Mouse (Mus musculus) kidney, embryonic 16.5 days (tissue): Measurements from ENCODE around the gene Agmat. TPM values are rescaled to one million over a fixed set of nuclear protein-coding genes. Genes with fewer than 3 reads are reported as not detected.

ENCODE experiments used
- ATAC-seq: fragments of 200-750 bp; cut with Nextera tagmentation; 2 replicates; pipeline ENCODE4 v1.8.0; 2017; ENCODE audit warnings: moderate TSS enrichment; ENCODE audit not compliant: low FRiP score, low TSS enrichment
- H3K27ac ChIP-seq: fragments of 300-500 bp; sonication (generic); 2 replicates; pipeline ENCODE4 v1.5.1; 2014; ENCODE audit warnings: low read length
- H3K27me3 ChIP-seq: fragments of 300-500 bp; sonication (generic); 2 replicates; pipeline ENCODE4 v1.6.1; 2014; ENCODE audit warnings: low read length, control low read depth, mixed read lengths; ENCODE audit not compliant: insufficient read depth
- H3K36me3 ChIP-seq: fragments of 300-500 bp; sonication (generic); 2 replicates; pipeline ENCODE4 v1.6.1; 2014; ENCODE audit warnings: low read length, control low read depth, mixed read lengths; ENCODE audit not compliant: insufficient read depth
- H3K4me1 ChIP-seq: fragments of 300-500 bp; sonication (generic); 2 replicates; pipeline ENCODE4 v1.6.1; 2014; ENCODE audit warnings: low read length, control low read depth, mixed read lengths; ENCODE audit not compliant: insufficient read depth
- H3K4me2 ChIP-seq: fragments of 300-500 bp; sonication (generic); replicated peaks from 2 replicates; pipeline ENCODE4 v1.6.1; 2014; ENCODE audit warnings: low read depth, low read length
- H3K4me3 ChIP-seq: fragments of 300-500 bp; sonication (generic); 2 replicates; pipeline ENCODE4 v1.5.1; 2014; ENCODE audit warnings: mild to moderate bottlenecking, low read length
- H3K9ac ChIP-seq: fragments of 300-500 bp; sonication (generic); replicated peaks from 2 replicates; pipeline ENCODE4 v1.6.1; 2014; ENCODE audit warnings: low read length
- H3K9me3 ChIP-seq: fragments of 300-500 bp; sonication (generic); 2 replicates; pipeline ENCODE4 v1.6.1; 2016; ENCODE audit warnings: low read length, control low read depth
- WGBS: fragments of 180-500 bp; shearing (Covaris S2); extraction: QIAGEN DNeasy Blood & Tissue Kit; methylation state at CpG from one replicate; pipeline ENCODE4 v1.1.7; 2014; 5-methylcytosine and 5-hydroxymethylcytosine counted together
- polyA plus RNA-seq: library from polyadenylated mRNA; unstranded; fragments of >200 nt; fragmentation: Nextera tagmentation; extraction: Ambion mirVana; gene quantifications from 2 replicates; pipeline ENCODE4 v1.2.1, GENCODE M21; 2015

Gene Agmat
- polyA plus RNA-seq, 1 experiment from 2014 or later = 1.7 TPM

DNA sequence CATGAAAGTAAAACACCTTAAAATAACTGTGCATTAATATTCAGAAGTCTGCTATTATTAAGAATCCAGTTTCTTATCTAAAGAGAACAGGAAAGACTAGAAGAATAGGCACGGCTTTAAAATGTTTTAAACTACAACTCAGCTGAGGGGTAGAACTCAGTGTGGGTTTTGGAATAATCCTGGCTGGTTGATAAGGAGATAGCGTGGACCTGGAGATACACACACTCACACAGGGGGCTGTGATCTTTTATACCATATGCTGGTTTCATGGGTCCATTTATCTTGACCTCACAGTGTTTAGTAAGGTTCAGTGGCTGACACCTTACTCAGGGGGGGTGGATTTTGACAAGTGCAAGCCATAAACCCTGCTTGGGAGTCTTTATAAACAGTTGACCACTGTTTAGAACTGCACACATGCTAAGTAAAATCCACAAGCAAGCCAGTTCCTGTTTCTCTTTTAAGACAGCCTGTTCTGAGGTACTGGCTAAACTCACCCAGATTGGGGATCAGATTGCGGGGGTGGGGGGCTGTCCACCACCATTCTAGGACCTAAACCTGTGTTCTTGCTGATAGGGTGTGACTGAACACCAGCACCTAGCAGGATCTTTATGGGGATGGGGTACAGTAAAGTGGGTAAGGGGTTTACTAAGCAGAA lies 43.2 kb downstream of the Agmat start:
- H3K9me3 ChIP-seq = no peaks in the 10 kb centered on the region
- H3K9ac ChIP-seq = peak overlapping the region; percentile 96
- 46% methylated on average over 3 of the region's 3 CpGs for WGBS
- H3K4me3 ChIP-seq = peak overlapping the region; percentile 96
- ATAC-seq = no peak
- H3K4me1 ChIP-seq = peaks cover 12% of the 10 kb centered on the region
- H3K36me3 ChIP-seq = peaks cover 8% of the 10 kb centered on the region
- H3K27me3 ChIP-seq = no peaks in the 10 kb centered on the region
- H3K27ac ChIP-seq = peak overlapping the region; percentile 74
- peak overlapping the region; percentile 89 for H3K4me2 ChIP-seq

DNA sequence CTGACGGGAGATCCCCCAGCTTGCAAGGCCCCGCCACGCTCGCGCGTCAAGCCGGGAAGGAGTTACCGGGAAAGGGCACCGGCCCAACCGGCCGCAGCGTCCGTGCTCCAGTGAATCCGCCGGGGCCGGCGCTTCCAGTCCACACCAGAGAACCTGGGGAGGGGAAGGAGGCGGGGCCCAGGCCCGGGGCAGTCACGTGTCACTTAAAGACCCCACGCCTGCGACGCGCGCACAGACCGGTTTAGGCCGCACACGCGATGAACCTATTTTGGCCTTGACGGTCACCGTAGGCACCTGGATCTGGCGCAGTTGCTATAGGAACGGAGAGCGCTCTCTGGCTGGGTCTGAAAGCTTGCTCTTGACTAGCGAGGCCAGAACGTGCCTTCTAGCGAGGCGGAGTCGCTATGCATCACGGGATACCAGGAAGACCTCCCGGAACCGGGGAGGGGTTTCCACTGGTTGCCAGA lies 44.1 kb downstream of the Agmat start, which contains the start of gene Dnajc16:
Gene Dnajc16 (minus strand): TSS at position 408 of the 467 bp plus-strand sequence.
- H3K9me3 ChIP-seq = no peaks in the 10 kb centered on the region
- H3K27me3 ChIP-seq = no peaks in the 10 kb centered on the region
- H3K4me2 ChIP-seq = peak within 1 kb of the TSS; percentile 89
- ATAC-seq = peak; percentile 88
- peak within 1 kb of the TSS; percentile 96 for H3K9ac ChIP-seq
- under 1% methylated on average over 42 of the region's 42 CpGs for WGBS
- peaks cover 7% of the 10 kb centered on the region for H3K36me3 ChIP-seq
- H3K4me3 ChIP-seq = peak within 1 kb of the TSS; percentile 96
- peak within 1 kb of the TSS; percentile 74 for H3K27ac ChIP-seq
- H3K4me1 ChIP-seq = peaks cover 21% of the 10 kb centered on the region

DNA sequence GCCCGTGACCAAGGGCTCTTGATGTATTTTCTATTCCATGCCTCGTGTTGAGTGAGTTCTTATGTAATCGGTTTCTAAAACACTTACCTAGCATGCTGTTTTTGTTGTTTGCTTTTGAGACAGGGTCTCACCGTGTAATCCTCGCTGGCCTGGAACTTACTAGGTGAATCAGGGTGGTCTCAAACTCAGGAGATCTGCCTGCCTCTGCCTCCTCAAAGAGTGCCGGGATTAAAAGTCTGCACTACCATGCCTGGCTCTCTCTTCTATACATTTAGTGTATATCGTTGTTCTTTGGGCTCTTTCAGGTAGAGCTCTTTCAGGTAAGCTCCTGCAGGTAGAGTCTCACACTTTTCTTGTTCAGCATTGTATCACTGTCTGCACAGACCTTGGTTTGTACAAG lies 45.0 kb downstream of the Agmat start:
- Histone ChIP-seq H3K4me3 (no peak overlapping the region), H3K27me3 (no peaks in the 10 kb centered on the region), H3K4me1 (peaks cover 29% of the 10 kb centered on the region), H3K4me2 (no peak overlapping the region), H3K9ac (no peak overlapping the region), H3K36me3 (peaks cover 5% of the 10 kb centered on the region), H3K27ac (no peak overlapping the region), H3K9me3 (no peaks in the 10 kb centered on the region)
- ATAC-seq = no peak
- 94% methylated on average over 7 of the region's 7 CpGs for WGBS

DNA sequence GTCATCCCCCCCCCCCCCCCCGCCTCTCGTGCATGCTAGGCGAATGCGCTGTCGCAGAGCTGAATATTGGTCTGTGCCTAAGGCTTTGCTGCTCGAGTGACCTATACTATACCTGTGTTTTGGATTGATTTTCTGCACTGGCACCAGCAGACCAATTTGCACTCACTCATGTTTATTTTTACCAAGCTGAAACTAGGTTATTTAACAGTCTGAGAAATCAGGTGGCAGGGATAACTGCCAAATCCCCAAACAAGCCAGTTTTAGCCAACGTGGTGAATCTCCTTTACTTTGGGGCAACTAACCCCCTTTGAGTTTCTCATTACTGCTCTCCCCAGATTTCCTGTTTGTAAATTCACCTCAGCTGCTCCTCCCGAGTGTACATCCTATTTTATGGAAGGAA lies 45.5 kb downstream of the Agmat start:
- Histone ChIP-seq H3K4me1 (peaks cover 29% of the 10 kb centered on the region), H3K9ac (no peak overlapping the region), H3K27ac (no peak overlapping the region), H3K9me3 (no peaks in the 10 kb centered on the region), H3K36me3 (peaks cover 5% of the 10 kb centered on the region), H3K4me3 (no peak overlapping the region), H3K27me3 (no peaks in the 10 kb centered on the region), H3K4me2 (no peak overlapping the region)
- WGBS = 87% methylated on average over 8 of the region's 8 CpGs
- ATAC-seq = no peak

DNA sequence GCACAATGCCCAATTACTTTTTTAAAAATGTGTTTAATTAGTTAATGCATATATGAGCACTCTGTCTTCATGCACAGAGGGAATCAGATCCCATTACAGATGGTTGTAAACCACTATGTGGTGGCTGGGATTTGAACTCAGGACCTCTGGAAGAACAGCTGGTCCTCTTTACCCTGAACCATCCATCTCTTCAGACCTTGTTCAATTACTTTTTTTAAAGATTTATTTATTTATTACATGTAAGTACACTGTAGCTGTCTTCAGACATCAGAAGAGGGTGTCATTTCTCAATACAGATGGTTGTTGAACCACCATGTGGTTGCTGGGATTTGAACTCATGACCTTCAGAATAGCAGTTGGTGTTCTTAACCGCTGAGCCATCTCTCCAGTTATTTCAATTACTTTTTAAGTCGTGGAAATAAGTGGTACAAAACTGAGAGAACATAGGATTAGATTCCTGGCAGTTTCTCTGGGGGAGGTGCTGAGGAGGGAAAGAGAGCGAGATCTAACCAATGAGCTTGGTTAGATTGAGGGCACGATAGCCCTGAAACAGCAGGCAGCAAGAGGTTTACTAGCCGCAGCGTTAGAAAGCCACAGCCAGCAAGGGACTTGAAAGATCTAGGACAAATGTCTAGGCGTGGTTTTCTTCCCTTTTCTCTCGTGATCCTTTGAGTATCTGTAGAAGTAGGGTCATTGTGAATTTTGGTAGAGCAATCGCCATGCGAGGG lies 46.2 kb downstream of the Agmat start:
- Histone ChIP-seq H3K9me3 (no peaks in the 10 kb centered on the region), H3K4me2 (peak overlapping the region; percentile 77), H3K4me3 (peak overlapping the region; percentile 78), H3K36me3 (peaks cover 8% of the 10 kb centered on the region), H3K27me3 (no peaks in the 10 kb centered on the region), H3K9ac (peak overlapping the region; percentile 53), H3K27ac (peak overlapping the region; percentile 98), H3K4me1 (peaks cover 29% of the 10 kb centered on the region)
- ATAC-seq = no peak
- WGBS = 8% methylated on average over 10 of the region's 10 CpGs

DNA sequence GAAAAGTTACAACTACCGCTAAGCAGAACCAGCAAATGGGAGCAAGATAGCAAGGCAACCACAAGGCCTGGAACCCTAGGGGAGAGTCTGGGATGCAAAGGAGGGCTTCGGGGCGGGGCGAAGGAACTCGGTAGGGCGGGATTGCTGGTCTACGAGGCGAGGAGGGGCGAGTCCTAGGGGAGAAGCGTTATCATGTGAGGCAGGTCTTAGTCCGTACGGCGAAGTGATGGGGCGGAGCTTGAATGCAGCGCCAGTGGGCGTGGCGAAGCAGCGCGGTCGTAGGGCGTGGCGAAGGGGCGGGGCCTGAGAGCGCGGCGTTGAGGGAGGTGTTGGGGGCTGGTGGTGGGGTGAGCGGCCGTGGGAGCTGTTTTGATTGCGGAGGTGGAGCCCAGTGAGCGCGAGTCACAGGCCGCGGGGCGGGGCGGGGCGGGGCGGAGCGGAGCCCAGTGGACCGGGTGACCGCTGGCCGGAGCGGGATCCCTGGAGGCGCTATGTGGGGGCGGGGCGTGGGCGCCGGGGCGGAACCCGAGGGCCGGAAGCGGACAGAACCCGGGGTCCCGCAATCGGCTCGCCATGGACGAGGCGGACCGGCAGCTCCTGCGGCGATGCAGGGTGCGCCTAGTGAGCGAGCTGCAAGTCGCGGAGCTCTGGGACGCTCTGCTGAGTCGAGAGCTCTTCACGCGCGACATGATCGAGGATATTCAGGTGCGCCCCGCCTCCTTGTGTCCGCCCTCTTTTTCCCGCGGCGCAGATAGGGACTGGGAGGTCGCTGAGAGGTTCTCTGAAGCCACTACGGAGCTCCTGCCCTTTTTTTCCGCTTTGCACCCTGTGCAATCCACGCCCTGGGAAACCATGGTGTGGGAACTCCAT lies 47.0 kb downstream of the Agmat start, which contains the start of gene Casp9:
Gene Casp9 (plus strand): TSS at position 331 of the 870 bp plus-strand sequence.
- peak; percentile 86 for ATAC-seq
- no peaks in the 10 kb centered on the region for H3K27me3 ChIP-seq
- H3K9ac ChIP-seq = peak within 1 kb of the TSS; percentile 80
- peaks cover 29% of the 10 kb centered on the region for H3K4me1 ChIP-seq
- H3K4me3 ChIP-seq = peak within 1 kb of the TSS; percentile 78
- H3K4me2 ChIP-seq = peak within 1 kb of the TSS; percentile 77
- H3K9me3 ChIP-seq = no peaks in the 10 kb centered on the region
- H3K27ac ChIP-seq = peak within 1 kb of the TSS; percentile 98
- peaks cover 10% of the 10 kb centered on the region; the same call in 1 of the 2 replicates for H3K36me3 ChIP-seq
- under 1% methylated on average over 71 of the region's 80 CpGs for WGBS

DNA sequence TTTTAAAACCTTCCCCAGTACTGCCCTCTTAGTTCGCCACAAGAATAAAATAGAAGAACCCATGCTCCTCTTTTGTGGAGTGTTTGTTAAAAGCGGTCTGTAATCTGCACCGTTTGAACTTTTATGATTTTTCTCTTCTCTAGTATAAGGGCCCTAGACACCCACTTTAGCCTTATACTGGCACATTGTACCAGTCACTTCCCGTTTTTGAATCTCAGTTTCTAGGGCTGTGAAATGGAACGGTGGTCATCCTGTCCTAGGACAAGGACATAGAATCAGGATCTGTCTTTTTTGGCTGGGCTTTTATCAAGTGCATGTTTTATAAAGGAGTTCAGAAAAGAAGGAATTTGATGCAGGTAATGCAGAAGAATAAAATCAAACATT lies 47.7 kb downstream of the Agmat start:
- Histone ChIP-seq H3K4me2 (peak overlapping the region; percentile 77), H3K4me3 (peak overlapping the region; percentile 78), H3K9me3 (no peaks in the 10 kb centered on the region), H3K36me3 (peaks cover 10% of the 10 kb centered on the region; the same call in 1 of the 2 replicates), H3K9ac (peak overlapping the region; percentile 80), H3K4me1 (peaks cover 29% of the 10 kb centered on the region), H3K27me3 (no peaks in the 10 kb centered on the region), H3K27ac (peak overlapping the region; percentile 98)
- WGBS = 8% methylated on average over 5 of the region's 5 CpGs
- no peak for ATAC-seq

DNA sequence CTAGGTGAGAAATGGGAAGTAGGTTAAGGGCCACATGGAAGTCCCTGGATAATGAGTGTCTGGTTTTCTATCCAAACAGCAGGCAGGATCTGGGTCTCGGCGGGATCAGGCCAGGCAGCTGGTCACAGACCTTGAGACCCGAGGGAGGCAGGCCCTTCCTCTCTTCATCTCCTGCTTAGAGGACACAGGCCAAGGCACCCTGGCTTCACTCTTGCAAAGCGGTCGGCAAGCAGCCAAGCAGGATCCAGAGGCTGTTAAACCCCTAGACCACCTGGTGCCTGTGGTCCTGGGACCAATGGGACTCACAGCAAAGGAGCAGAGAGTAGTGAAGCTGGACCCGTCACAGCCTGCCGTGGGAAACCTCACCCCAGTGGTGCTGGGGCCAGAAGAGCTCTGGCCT lies 49.9 kb downstream of the Agmat start:
- no peaks in the 10 kb centered on the region for H3K9me3 ChIP-seq
- peaks cover 10% of the 10 kb centered on the region; the same call in 1 of the 2 replicates for H3K36me3 ChIP-seq
- H3K4me1 ChIP-seq = peaks cover 20% of the 10 kb centered on the region
- no peak overlapping the region for H3K27ac ChIP-seq
- H3K27me3 ChIP-seq = no peaks in the 10 kb centered on the region
- no peak for ATAC-seq
- H3K4me2 ChIP-seq = no peak overlapping the region
- 71% methylated on average over 7 of the region's 7 CpGs for WGBS
- 0 out of 2 replicates have a peak overlapping the region, but pooled peaks have one; percentile 12 for H3K9ac ChIP-seq
- no peak overlapping the region for H3K4me3 ChIP-seq

DNA sequence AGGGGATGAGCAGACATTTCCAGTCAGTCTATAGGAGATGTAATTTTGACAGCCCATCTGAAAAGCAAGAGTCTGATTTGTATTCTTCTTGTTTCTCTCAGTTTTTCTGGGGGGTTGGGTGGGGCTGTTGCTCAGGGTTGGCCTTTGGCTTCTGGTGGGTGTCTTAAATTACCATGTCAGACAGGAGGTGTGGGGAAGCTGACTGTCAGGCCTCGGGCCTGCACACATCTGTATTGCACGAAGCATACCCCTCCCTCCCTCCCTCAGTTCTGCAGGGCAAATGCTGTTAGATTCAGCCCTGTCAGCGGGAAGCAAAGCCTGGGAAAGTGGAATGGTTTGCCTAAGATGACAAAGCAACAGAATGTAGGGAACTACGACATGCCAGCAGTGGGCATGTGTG lies 50.5 kb downstream of the Agmat start:
- Histone ChIP-seq H3K27me3 (no peaks in the 10 kb centered on the region), H3K27ac (no peak overlapping the region), H3K4me3 (no peak overlapping the region), H3K4me1 (peaks cover 20% of the 10 kb centered on the region), H3K9me3 (no peaks in the 10 kb centered on the region), H3K36me3 (peaks cover 10% of the 10 kb centered on the region; the same call in 1 of the 2 replicates), H3K4me2 (no peak overlapping the region), H3K9ac (no peak overlapping the region)
- ATAC-seq = no peak
- 79% methylated on average over 4 of the region's 4 CpGs for WGBS
